Mouse (Mus musculus) brain, embryonic 14.5 days (tissue): ENCODE measurements around the gene Gm12166.

ENCODE experiments used
- CTCF ChIP-seq: fragments of 200-500 bp; IDR thresholded peaks from 2 replicates; pipeline ENCODE4 v1.5.1; 2012; ENCODE audit warnings: inconsistent platforms, mild to moderate bottlenecking, moderate library complexity, borderline replicate concordance; ENCODE audit not compliant: insufficient read depth, insufficient read length; ENCODE audit errors: extremely low read depth
- POLR2A ChIP-seq: fragments of 200-500 bp; IDR thresholded peaks from 2 replicates; pipeline ENCODE4 v1.6.1; 2012; ENCODE audit warnings: mild to moderate bottlenecking, inconsistent platforms, borderline replicate concordance; ENCODE audit not compliant: poor library complexity, insufficient read depth, insufficient read length, severe bottlenecking; ENCODE audit errors: extremely low read depth

DNA sequence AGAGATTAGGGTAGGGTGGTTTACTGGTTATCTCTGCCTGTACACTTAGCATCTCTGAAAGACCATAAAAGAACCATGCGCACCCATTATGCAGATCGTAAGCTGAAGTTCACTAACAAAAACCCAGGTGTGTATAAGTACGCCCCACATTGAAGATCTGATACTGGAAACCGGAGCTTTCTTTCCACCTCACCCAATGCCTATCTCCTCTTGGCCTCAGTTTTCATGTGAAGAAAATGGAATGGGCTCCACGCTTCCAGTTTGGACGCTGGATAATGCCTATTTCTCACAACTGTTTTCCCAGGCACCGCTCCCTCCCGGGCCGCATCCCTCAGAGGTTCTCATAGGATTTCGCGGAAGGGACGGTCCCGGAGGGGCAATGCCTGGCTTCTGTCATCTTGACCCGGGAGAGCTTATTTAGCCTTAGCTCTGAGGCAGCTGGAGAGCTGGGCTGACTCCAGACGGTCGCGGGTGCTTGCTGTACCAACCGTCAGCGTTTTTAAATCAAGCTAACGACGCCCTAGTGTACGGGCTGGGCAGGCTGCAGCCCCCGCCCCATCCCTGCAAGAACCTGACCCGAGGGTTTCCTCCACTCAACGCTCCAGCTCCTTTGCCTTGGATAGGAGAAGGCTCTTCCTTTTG, 4.8 kb upstream of the Gm12166 start:
- TF ChIP-seq POLR2A = no peak
- no peak for TF ChIP-seq CTCF
